Mouse (Mus musculus) lung, adult 2 months (tissue): ENCODE data around the gene Mast1.

ENCODE experiments used
- CTCF ChIP-seq: fragments of 200-500 bp; IDR thresholded peaks from 2 replicates; pipeline ENCODE4 v1.5.1; 2011; ENCODE audit warnings: mild to moderate bottlenecking, low read length, control low read depth; ENCODE audit not compliant: insufficient read depth
- POLR2A ChIP-seq: fragments of 200-500 bp; IDR thresholded peaks from 2 replicates; pipeline ENCODE4 v1.6.1; 2011; ENCODE audit warnings: low read depth, mild to moderate bottlenecking, control low read depth, low read length, borderline replicate concordance; ENCODE audit errors: extremely low read depth

DNA sequence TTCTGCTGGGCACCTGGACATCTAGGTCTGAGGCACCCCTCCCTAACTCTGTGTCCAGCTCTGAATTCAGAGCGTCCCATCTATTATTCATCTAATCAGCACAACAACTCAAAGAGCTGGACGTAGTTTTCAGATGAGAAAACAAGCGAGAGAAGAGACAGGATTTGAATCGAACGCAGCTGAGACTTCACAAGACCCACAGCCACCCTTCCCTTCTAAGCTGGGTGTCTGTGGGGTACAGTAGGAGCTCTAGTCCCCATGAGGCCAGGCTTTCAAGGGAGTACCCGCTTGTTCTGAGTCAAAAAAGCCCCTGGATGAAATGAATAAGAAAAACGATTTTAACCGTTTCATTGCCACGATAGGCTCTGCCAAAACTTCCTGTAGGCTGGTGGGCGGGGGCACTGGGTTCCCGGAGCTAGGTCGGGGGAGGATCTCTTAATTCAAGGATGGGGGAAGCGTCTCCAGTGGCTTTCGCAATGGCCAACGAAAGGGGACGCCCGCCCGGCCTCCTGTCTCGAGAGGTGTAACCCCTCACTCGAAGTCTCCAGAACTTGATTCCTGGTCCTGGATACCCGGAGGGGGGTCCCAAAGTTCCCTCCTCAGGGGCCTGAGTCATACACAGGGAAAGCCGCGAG lies 48.0 kb upstream of the Mast1 start:
- TF ChIP-seq CTCF (no peak), POLR2A (no peak)
